Mouse (Mus musculus) layer of hippocampus, adult 2 months (tissue): Measurements from ENCODE around the gene Frmd4a. TPM values are rescaled to one million over a fixed set of nuclear protein-coding genes. Genes with fewer than 3 reads are reported as not detected.

ENCODE experiments used
- DNase-seq, 2 experiments: peaks; one replicate each; pipeline ENCODE4 v3.0.0; 2022; ENCODE audit warnings: low spot score in 2 of 2
- H3K27ac ChIP-seq: fragments of 200-600 bp; 2 replicates; pipeline ENCODE4 v1.8.1; 2022
- H3K4me3 ChIP-seq: fragments of 200-600 bp; 2 replicates; pipeline ENCODE4 v1.8.1; 2022; ENCODE audit warnings: mild to moderate bottlenecking
- CTCF ChIP-seq: fragments of 200-600 bp; conservative IDR thresholded peaks from 2 replicates; pipeline ENCODE4 v1.8.1; 2022; ENCODE audit warnings: antibody characterized with exemption, mild to moderate bottlenecking, moderate library complexity
- total RNA-seq, 2 experiments: library from RNA; stranded (reverse); gene quantifications; 2 replicates each; pipeline ENCODE4 v1.2.3; 2021

Frmd4a gene
- total RNA-seq, 2 experiments from 2014 or later: 69.1 to 82.3 TPM

DNA sequence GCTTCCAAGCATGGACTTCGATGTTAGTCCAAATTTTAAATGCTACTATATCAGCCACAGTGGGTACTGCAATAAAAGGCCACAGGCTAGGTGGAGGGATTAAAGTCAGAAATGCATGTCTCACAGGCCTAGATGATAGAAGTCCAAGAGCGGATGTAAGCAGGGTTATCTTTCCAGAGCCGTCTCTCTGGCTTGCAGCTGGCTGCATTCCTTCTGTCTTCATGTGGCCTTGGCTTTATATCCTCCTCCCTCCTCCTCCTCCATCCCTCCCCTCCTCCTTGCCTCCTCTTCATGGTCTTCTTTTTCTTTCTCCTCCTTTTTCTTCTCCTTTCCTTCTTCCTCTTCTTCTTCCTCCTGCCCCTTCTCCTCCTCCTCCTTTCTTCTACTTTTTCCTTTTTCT, 427.2 kb downstream of the Frmd4a start:
- no peak for DNase-seq
- H3K27ac ChIP-seq: no peak overlapping the region
- no peak overlapping the region for H3K4me3 ChIP-seq
- TF ChIP-seq CTCF: no peak

DNA sequence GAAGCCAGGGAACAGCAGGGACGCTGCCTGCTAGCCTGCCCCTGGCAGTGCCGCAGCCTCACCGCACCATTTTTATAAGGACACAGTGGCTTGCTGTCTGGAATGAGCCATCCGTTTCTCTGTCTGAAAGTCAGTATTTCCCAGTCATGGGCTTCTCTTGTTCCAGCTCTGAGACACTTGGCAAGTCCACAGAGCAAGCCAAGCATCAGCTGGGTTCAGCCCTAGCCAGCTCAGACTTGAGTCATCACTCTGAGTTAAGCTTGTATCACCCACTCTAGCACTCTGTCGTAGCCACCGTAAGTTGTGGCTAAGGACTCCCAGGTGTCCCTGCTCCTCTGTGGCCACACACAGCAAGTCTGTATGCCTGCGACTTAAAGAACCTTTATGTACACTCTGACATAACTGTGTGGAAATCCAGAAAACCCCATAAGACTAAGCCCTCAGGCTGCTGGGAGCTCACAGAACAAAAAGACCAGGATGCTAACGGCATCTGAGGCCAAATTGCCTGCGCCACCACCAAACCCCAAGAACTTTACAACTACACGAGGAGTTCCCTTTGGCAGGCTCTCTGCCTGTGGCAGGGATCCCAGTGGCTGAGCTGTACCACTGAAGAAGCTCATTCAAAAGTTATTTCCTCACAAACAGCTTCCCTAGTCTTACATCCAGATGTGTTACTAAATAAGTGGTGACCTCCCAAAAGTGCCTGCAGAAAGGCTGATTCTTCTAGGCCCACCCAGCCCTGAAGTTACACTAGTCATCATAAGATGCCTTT, 428.3 kb downstream of the Frmd4a start:
- H3K4me3 ChIP-seq: no peak overlapping the region
- H3K27ac ChIP-seq: no peak overlapping the region
- TF ChIP-seq CTCF: no peak
- peak in 1 of 2 experiments; percentile 22 for DNase-seq

DNA sequence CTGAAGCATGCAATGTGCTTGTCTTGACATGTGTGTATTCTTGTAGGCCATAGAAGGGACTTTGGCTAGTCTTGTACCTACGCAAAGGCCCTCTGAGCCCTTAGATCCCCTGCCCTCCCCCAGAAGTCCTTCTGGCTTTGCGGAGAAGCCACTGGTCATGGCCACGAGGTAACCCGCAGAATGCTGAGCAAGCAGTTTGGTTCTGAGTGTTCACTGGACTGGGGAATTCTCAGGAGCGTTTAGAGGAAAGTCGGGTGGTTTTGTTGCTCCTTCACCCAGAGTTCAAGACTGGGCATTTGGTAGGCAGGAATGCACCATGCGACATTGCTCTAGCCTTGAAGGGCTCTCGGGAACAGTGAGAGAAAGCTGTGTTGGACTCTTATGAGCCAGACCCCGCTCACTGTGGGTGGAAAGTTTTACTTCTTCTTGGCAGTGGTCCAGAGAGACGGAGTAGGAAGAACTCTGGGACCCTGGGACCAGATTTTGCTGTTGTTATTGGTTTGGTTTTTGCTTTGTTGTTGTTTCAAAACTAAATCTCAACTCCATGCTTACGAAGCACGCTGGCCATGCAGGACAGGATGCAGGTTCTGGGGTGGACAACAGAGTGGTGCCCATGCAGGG, 432.5 kb downstream of the Frmd4a start:
- H3K4me3 ChIP-seq: no peak overlapping the region
- peak overlapping the region; percentile 57; the same call in 1 of the 2 replicates for H3K27ac ChIP-seq
- TF ChIP-seq CTCF: no peak
- peak in 1 of 2 experiments; percentile 25 for DNase-seq

- peak overlapping the region; percentile 43; the same call in 1 of the 2 replicates for H3K27ac ChIP-seq
- H3K4me3 ChIP-seq: no peak overlapping the region
- no peak for TF ChIP-seq CTCF
- DNase-seq: no peak
Measured at GRCm38 (mm10) chr2:4452590-4453400, 435.3 kb downstream of the Frmd4a start.

- Histone ChIP-seq H3K4me3 (no peak overlapping the region), H3K27ac (no peak overlapping the region; the same call in 1 of the 2 replicates)
- no peak for DNase-seq
- no peak for TF ChIP-seq CTCF
Measured at GRCm38 (mm10) chr2:4455097-4456025, 437.8 kb downstream of the Frmd4a start.

DNA sequence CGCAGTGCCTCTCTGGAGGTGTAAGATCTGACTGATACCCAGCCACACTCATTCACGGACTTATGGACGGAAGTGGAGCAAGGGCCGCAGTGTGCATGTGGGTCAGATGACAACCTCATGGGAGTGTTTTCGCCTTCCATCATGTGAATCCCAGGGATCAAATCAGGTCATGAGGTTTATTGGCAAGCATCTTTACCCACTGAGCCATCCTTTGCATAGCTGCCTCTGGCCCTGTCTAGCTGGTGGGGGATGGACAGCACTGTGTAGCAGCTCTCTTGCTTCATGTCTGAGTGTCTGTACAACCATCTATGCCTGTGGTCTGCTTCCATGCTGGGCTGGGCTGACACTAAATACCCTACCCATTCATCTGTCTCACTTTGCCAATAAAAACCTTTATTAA, 443.4 kb downstream of the Frmd4a start:
- Histone ChIP-seq H3K4me3 (no peak overlapping the region), H3K27ac (no peak overlapping the region)
- no peak for TF ChIP-seq CTCF
- DNase-seq: no peak

DNA sequence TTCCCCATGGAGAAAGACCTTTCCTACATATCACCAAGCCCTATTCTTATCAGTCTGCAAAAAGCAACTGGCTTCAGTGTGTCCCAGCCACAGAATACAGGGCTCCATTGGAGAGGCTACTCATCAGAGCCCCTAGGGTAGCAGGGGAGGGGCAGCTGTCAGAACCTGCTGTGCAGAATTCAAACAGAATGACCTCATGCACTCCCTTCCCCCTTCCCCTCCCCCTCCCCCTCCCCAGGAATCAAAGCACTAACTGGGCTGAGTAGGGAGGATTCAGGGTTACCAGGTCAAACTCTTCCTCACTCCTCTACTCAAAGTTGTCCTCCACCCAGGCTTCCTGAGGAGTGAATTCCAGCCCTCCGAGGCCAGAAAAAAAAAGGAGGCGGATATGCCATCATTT, 444.0 kb downstream of the Frmd4a start:
- TF ChIP-seq CTCF: no peak

GRCm38 (mm10) chr2:4462480-4462879, 445.0 kb downstream of the Frmd4a start:
- no peak for TF ChIP-seq CTCF
- Histone ChIP-seq H3K4me3 (no peak overlapping the region), H3K27ac (no peak overlapping the region)
- no peak for DNase-seq

More for the DNA sequence above, 444.0 kb downstream of the Frmd4a start:
- no peak for DNase-seq
- Histone ChIP-seq H3K27ac (no peak overlapping the region), H3K4me3 (no peak overlapping the region)

DNA sequence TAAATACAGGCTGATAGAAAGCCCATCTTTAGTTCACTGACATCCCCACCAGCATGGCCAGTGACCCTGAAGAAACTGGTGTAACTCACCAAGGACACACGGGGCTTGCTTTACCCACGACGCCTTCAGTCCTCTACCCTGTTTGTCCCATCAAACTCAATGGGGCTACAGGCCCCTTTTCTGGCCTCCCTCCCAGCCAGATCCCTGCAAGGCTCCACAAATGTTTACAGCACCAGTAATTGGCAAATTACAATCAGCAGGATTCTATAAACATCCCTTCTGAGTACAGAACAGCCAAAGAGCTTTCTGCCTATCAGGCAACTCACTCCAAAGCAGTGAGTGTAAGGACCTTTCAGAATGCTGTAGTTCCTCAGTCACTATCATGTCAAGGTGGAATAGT, 448.6 kb downstream of the Frmd4a start:
- DNase-seq: no peak
- no peak overlapping the region for H3K27ac ChIP-seq
- no peak overlapping the region for H3K4me3 ChIP-seq
- no peak for TF ChIP-seq CTCF

DNA sequence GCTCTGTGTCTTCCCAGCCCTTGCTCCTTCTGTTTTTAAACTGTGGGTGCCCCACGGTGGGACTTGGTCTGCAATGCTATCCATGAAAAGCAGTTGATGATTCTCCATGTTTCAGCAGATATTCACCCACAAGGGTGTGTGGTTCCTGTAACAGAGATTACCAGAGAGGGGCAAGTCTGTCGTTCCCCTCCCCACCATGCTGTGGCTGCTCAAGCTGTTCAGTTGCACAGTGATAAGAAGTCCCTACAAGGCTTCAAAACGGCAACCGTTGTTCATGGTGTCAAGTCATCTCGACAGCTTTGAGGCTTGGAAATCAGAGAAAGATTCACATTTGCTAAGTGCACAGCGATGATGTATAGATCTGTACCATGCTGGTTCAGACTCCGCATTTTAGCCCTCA, 449.8 kb downstream of the Frmd4a start:
- no peak overlapping the region for H3K4me3 ChIP-seq
- DNase-seq: no peak
- H3K27ac ChIP-seq: no peak overlapping the region
- no peak for TF ChIP-seq CTCF

GRCm38 (mm10) chr2:4472760-4473480, 455.4 kb downstream of the Frmd4a start:
- Histone ChIP-seq H3K27ac (peak overlapping the region; percentile 46), H3K4me3 (no peak overlapping the region)
- DNase-seq: peak in 1 of 2 experiments; percentile 34
- TF ChIP-seq CTCF: no peak
